Mouse (Mus musculus) neural tube, embryonic 11.5 days (tissue): ENCODE measurements at regions not wholly inside any gene's neighbourhood (a gene's known extent, or its start where the extent isn't known, plus 50 kb on each side); places are given as distances from the start of the nearest gene placed in this dataset.
A peak's percentile ranks its signal among the peaks of the same experiment; 100 is the strongest.

ENCODE experiments used
- ATAC-seq: fragments of 200-750 bp; cut with Nextera tagmentation; 2 replicates; pipeline ENCODE4 v1.8.0; 2017; ENCODE audit warnings: moderate number of reproducible peaks, mild to moderate bottlenecking, moderate TSS enrichment, moderate library complexity; ENCODE audit not compliant: insufficient read depth, low FRiP score, low TSS enrichment
- DNase-seq: peaks from one replicate; pipeline ENCODE4 v3.0.0-alpha.2; 2015; ENCODE audit warnings: low spot score
- H3K27ac ChIP-seq: fragments of 300-500 bp; sonication (generic); 2 replicates; pipeline ENCODE4 v1.5.1; 2014; ENCODE audit warnings: low read depth, mild to moderate bottlenecking, low read length
- H3K27me3 ChIP-seq: fragments of 300-500 bp; sonication (generic); 2 replicates; pipeline ENCODE4 v1.6.1; 2014; ENCODE audit warnings: mild to moderate bottlenecking, low read length, mixed read lengths; ENCODE audit not compliant: control insufficient read depth, insufficient read depth
- H3K36me3 ChIP-seq: fragments of 300-500 bp; sonication (generic); 2 replicates; pipeline ENCODE4 v1.6.1; 2014; ENCODE audit warnings: mild to moderate bottlenecking, low read length, moderate library complexity, mixed read lengths; ENCODE audit not compliant: control insufficient read depth, insufficient read depth
- H3K4me1 ChIP-seq: fragments of 300-500 bp; sonication (generic); 2 replicates; pipeline ENCODE4 v1.6.1; 2014; ENCODE audit warnings: low read length, mixed read lengths; ENCODE audit not compliant: control insufficient read depth, insufficient read depth
- H3K4me2 ChIP-seq: fragments of 300-500 bp; sonication (generic); 2 replicates; pipeline ENCODE4 v1.6.1; 2014; ENCODE audit warnings: low read depth, mild to moderate bottlenecking, moderate library complexity
- H3K4me3 ChIP-seq: fragments of 300-500 bp; sonication (generic); 2 replicates; pipeline ENCODE4 v1.5.1; 2014; ENCODE audit warnings: low read depth, low read length
- H3K9ac ChIP-seq: fragments of 300-500 bp; sonication (generic); 2 replicates; pipeline ENCODE4 v1.6.1; 2014; ENCODE audit warnings: mild to moderate bottlenecking, low read length
- H3K9me3 ChIP-seq: fragments of 300-500 bp; sonication (generic); 2 replicates; pipeline ENCODE4 v1.6.1; 2016; ENCODE audit warnings: low read length; ENCODE audit not compliant: control insufficient read depth
- WGBS: fragments of 180-500 bp; shearing (Covaris S2); extraction: QIAGEN DNeasy Blood & Tissue Kit; methylation state at CpG from one replicate; pipeline ENCODE4 v1.1.7; 2014; 5-methylcytosine and 5-hydroxymethylcytosine counted together

DNA sequence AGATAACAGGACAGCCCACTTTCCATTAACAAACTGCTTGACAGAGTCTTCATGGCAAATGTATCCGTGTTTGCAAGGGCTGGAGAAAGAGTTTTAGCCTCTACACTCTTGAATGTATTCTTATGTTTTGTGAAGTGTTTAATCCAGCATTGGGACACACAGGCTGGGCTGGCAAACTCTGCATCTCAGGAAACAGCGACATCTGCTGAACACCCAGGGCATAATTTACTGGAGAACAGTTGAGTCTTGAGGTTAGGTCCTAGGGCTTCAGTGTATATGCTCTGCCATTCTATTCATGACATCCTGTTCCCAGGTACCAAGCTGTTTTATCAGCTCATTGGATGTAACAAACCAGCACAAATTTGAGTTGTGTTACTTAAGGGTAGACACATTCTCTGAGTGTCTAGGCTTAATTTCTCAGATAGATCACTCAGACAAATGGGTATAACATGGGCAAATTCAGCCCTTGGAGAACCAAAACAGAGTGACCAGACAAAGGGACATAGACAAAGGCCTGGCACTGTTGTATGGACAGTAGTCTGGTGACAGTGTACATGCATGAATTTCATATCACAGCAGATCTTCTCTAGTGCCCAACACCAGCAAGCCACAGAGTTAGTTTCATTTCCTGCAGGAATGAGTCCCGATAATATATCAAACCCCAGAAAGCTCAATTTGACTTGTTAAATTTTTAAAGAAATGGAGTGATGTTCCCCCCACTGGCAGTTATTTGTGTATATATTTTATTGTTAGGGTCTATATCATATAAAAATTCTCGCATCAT, 477.9 kb downstream of the Bmp2 start:
- Histone ChIP-seq H3K27ac (no peak overlapping the region), H3K4me3 (no peak overlapping the region), H3K4me2 (no peak overlapping the region), H3K9ac (no peak overlapping the region), H3K9me3 (no peaks in the 10 kb centered on the region), H3K36me3 (no peaks in the 10 kb centered on the region), H3K27me3 (no peaks in the 10 kb centered on the region), H3K4me1 (no peaks in the 10 kb centered on the region)
- 71% methylated on average over 4 of the region's 4 CpGs for WGBS
- ATAC-seq: no peak
- peak; percentile 26 for DNase-seq

DNA sequence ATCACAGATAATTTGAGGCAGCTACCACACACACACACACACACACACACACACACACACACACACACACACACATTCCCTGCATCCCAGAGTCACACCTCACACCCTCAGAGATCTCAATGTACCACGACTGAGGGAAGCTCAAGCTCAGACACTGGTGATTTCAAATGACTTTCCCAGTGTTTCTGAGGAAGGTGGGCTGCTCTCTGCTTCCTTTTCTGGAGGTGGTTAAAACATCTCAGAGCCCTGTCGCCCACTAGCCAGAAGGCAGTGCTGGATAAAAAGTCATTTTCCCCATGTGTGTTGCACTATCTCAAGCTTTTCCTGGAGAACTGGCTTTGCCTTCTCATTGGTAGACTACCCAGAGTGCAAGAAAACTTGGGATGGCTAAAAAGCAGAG, 477.2 kb downstream of the Bmp2 start:
- H3K4me2 ChIP-seq: no peak overlapping the region
- H3K4me1 ChIP-seq: no peaks in the 10 kb centered on the region
- H3K4me3 ChIP-seq: no peak overlapping the region
- H3K9me3 ChIP-seq: no peaks in the 10 kb centered on the region
- H3K27ac ChIP-seq: no peak overlapping the region
- DNase-seq (no peak), ATAC-seq (no peak)
- H3K9ac ChIP-seq: no peak overlapping the region
- H3K36me3 ChIP-seq: no peaks in the 10 kb centered on the region
- 76% methylated on average over 2 of the region's 2 CpGs for WGBS
- H3K27me3 ChIP-seq: no peaks in the 10 kb centered on the region

DNA sequence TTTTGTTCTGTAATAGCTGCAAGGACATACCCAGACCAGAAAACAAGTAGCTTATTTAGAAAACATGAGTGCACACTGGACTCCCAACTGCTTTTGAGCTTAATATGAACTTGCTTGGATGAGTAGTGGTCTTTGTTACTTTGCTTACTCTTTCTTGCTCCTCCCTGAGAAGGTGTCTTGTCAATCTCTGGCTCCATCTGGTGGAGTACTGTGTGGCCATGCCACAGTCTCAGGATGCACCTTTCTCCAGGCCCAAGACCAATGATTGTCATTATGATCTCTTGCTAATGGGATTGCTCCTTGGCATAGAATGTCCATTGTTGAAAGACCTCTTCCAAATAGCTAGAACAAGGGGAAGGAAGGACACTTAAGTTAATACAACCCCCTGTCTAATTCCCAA, 465.1 kb downstream of the Bmp2 start:
- no peaks in the 10 kb centered on the region for H3K36me3 ChIP-seq
- no peaks in the 10 kb centered on the region for H3K9me3 ChIP-seq
- no peaks in the 10 kb centered on the region for H3K4me1 ChIP-seq
- peak; percentile 69; the same call in 1 of the 2 replicates for ATAC-seq
- H3K4me2 ChIP-seq: no peak overlapping the region
- H3K4me3 ChIP-seq: no peak overlapping the region
- no peak overlapping the region for H3K9ac ChIP-seq
- H3K27me3 ChIP-seq: no peaks in the 10 kb centered on the region
- peak; percentile 14 for DNase-seq
- H3K27ac ChIP-seq: no peak overlapping the region

DNA sequence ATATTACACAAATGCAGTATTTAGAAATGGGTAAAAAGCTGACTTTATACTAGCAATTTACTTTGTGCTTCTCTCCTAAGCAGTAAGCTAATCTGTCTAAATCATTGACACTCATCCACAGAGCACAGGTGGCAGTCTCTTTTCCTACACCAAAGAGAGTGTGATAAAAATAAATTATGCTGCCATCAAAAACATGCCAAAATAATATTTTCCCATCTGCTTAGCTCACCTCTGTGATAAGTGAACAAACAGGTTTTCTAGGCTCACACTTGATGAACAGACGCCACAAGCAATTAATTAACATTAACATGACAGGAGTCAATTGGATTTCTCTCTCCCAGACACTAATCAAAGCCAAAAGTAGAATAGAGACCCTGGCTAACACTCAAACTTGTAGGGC, 451.2 kb downstream of the Bmp2 start:
- no peak overlapping the region for H3K27ac ChIP-seq
- no peak overlapping the region for H3K9ac ChIP-seq
- no peaks in the 10 kb centered on the region for H3K9me3 ChIP-seq
- DNase-seq: no peak
- WGBS: 43% methylated on average over 1 of the region's 1 CpGs
- no peak for ATAC-seq
- no peaks in the 10 kb centered on the region for H3K4me1 ChIP-seq
- no peak overlapping the region for H3K4me2 ChIP-seq
- H3K4me3 ChIP-seq: no peak overlapping the region
- no peaks in the 10 kb centered on the region for H3K27me3 ChIP-seq
- no peaks in the 10 kb centered on the region for H3K36me3 ChIP-seq

DNA sequence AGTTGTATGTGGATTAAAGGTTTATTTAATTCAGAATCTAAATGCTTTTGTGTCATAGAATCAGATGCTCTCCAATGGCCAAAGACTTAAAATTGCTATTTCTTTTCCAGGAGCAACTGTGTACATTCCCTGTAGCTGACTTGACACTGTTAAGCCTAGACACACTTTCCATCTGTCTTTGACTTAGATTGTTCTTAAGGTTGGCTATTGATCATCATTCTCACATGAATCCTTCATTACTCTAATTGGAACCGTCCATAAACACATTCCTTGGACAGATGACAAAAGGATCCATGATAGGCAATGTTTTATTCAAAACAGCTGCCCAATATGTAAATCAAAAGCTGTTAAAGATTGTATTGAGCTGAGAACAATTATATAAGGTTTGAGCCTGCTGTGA, 442.8 kb downstream of the Bmp2 start:
- 77% methylated on average over 1 of the region's 1 CpGs for WGBS
- H3K27me3 ChIP-seq: no peaks in the 10 kb centered on the region
- no peak for DNase-seq
- H3K4me1 ChIP-seq: no peaks in the 10 kb centered on the region
- H3K27ac ChIP-seq: no peak overlapping the region
- ATAC-seq: no peak
- H3K36me3 ChIP-seq: no peaks in the 10 kb centered on the region
- H3K9ac ChIP-seq: no peak overlapping the region
- H3K4me2 ChIP-seq: no peak overlapping the region
- H3K4me3 ChIP-seq: no peak overlapping the region
- no peaks in the 10 kb centered on the region for H3K9me3 ChIP-seq

DNA sequence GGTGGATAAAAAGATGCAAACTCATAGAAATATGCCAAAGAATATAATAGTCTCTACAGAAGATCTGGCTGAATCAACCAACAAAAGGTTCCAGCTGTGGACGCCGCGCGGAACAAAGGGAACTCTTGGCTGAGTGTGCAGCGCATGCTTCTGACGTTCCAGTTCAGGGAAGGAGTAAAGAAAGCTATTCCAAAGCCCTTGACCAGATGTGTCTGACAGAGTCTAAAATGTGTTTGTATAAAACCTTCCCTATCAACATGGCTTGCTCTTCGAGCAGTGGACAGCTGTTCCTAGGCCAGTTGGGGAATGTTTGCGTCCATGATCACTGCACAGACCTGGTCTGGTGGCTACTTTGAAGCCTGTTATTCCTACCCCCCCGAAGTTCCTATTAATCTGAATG, 442.4 kb downstream of the Bmp2 start:
- DNase-seq (no peak), ATAC-seq (no peak)
- 89% methylated on average over 9 of the region's 9 CpGs for WGBS
- no peaks in the 10 kb centered on the region for H3K36me3 ChIP-seq
- H3K4me3 ChIP-seq: no peak overlapping the region
- no peaks in the 10 kb centered on the region for H3K4me1 ChIP-seq
- no peak overlapping the region for H3K27ac ChIP-seq
- no peaks in the 10 kb centered on the region for H3K27me3 ChIP-seq
- H3K4me2 ChIP-seq: no peak overlapping the region
- no peak overlapping the region for H3K9ac ChIP-seq
- H3K9me3 ChIP-seq: no peaks in the 10 kb centered on the region

DNA sequence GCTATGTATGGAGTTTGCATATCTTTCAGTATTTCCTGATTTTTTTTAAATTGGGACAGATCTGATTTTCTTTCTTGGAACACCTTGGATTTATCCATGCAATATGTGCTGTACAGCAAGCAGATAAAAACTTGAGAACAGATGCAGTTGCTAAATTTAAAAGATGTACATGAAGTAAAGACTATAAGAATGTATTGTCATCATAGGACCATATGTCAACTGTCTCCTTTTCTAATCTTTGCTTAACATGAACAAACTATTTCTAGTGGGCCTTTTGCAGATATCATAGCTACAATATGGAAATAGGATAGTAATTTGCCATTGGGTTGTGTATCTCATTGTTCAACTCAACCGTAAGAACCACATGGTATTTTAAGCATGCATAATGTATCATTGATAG, 435.7 kb downstream of the Bmp2 start:
- Histone ChIP-seq H3K36me3 (no peaks in the 10 kb centered on the region), H3K4me1 (no peaks in the 10 kb centered on the region), H3K27me3 (no peaks in the 10 kb centered on the region), H3K9me3 (no peaks in the 10 kb centered on the region), H3K27ac (no peak overlapping the region), H3K4me2 (no peak overlapping the region), H3K9ac (no peak overlapping the region), H3K4me3 (no peak overlapping the region)
- ATAC-seq (no peak), DNase-seq (no peak)
- WGBS: 98% methylated on average over 1 of the region's 1 CpGs
